Mouse (Mus musculus): Measurements from ENCODE around the gene Myoz2. TPM values are rescaled to one million over a fixed set of nuclear protein-coding genes. Genes with fewer than 3 reads are reported as not detected.

Myoz2 gene
- polyA plus RNA-seq, 1 experiment from 2014 or later: 166 TPM

- no peak for ATAC-seq (ENCODE audit: extremely low read depth, insufficient number of reproducible peaks, low FRiP score, low TSS enrichment)
- no peak overlapping the region for H3K4me2 ChIP-seq
- 77% methylated on average over 2 of the region's 2 CpGs for WGBS
- H3K4me3 ChIP-seq: no peak overlapping the region
- H3K9ac ChIP-seq: no peak overlapping the region
- no peaks in the 10 kb centered on the region for H3K27me3 ChIP-seq (replicated peaks)
- H3K27ac ChIP-seq (replicated peaks): no peak overlapping the region
- H3K4me1 ChIP-seq: peaks cover 29% of the 10 kb centered on the region
- no peaks in the 10 kb centered on the region for H3K36me3 ChIP-seq
- no peaks in the 10 kb centered on the region for H3K9me3 ChIP-seq
Measured at GRCm38 (mm10) chr3:123061931-123062330, 27.1 kb upstream of the Myoz2 start.

- H3K27ac ChIP-seq (replicated peaks): no peak overlapping the region
- H3K36me3 ChIP-seq: no peaks in the 10 kb centered on the region
- H3K4me2 ChIP-seq: no peak overlapping the region
- H3K9ac ChIP-seq: no peak overlapping the region
- no peak overlapping the region for H3K4me3 ChIP-seq
- ATAC-seq (ENCODE audit: extremely low read depth, insufficient number of reproducible peaks, low FRiP score, low TSS enrichment): no peak
- no peaks in the 10 kb centered on the region for H3K27me3 ChIP-seq (replicated peaks)
- H3K4me1 ChIP-seq: peaks cover 12% of the 10 kb centered on the region; the same call in 1 of the 2 replicates
- H3K9me3 ChIP-seq: no peaks in the 10 kb centered on the region
- 94% methylated on average over 1 of the region's 1 CpGs for WGBS
Measured at GRCm38 (mm10) chr3:123058832-123059231, 24.0 kb upstream of the Myoz2 start.

- H3K4me2 ChIP-seq: no peak overlapping the region
- ATAC-seq (ENCODE audit: extremely low read depth, insufficient number of reproducible peaks, low FRiP score, low TSS enrichment): 0 out of 2 replicates have a peak, but pooled peaks have one; percentile 19
- no peaks in the 10 kb centered on the region for H3K27me3 ChIP-seq (replicated peaks)
- peaks cover 15% of the 10 kb centered on the region; the same call in 1 of the 2 replicates for H3K4me1 ChIP-seq
- H3K4me3 ChIP-seq: no peak overlapping the region
- no peak overlapping the region for H3K9ac ChIP-seq
- WGBS: 44% methylated on average over 5 of the region's 5 CpGs
- peak overlapping the region; percentile 25; the same call in 1 of the 2 replicates for H3K27ac ChIP-seq (replicated peaks)
- no peaks in the 10 kb centered on the region for H3K36me3 ChIP-seq
- peaks cover 5% of the 10 kb centered on the region; the same call in 1 of the 2 replicates for H3K9me3 ChIP-seq
Measured at GRCm38 (mm10) chr3:123054178-123054577, 19.4 kb upstream of the Myoz2 start.

- 61% methylated on average over 8 of the region's 8 CpGs for whole genome bisulfite sequencing
- Histone ChIP-seq H3K4me3 (no peak overlapping the region), H3K4me1 (peaks cover 15% of the 10 kb centered on the region; the same call in 1 of the 2 replicates), H3K27me3 (replicated peaks) (no peaks in the 10 kb centered on the region), H3K27ac (replicated peaks) (no peak overlapping the region), H3K9ac (no peak overlapping the region), H3K9me3 (peaks cover 6% of the 10 kb centered on the region; the same call in 1 of the 2 replicates), H3K36me3 (no peaks in the 10 kb centered on the region), H3K4me2 (no peak overlapping the region)
- no peak for ATAC-seq (ENCODE audit: extremely low read depth, insufficient number of reproducible peaks, low FRiP score, low TSS enrichment)
Measured at GRCm38 (mm10) chr3:123053192-123053938, 18.6 kb upstream of the Myoz2 start.

- no peak overlapping the region for H3K4me2 ChIP-seq
- H3K27ac ChIP-seq (replicated peaks): no peak overlapping the region
- no peak for ATAC-seq (ENCODE audit: extremely low read depth, insufficient number of reproducible peaks, low FRiP score, low TSS enrichment)
- H3K9me3 ChIP-seq: no peaks in the 10 kb centered on the region
- WGBS: 86% methylated on average over 1 of the region's 1 CpGs
- H3K4me1 ChIP-seq: peaks cover 11% of the 10 kb centered on the region
- H3K9ac ChIP-seq: no peak overlapping the region
- no peaks in the 10 kb centered on the region for H3K27me3 ChIP-seq (replicated peaks)
- no peaks in the 10 kb centered on the region for H3K36me3 ChIP-seq
- H3K4me3 ChIP-seq: no peak overlapping the region
Measured at GRCm38 (mm10) chr3:123042308-123042707, 7.5 kb upstream of the Myoz2 start.

GRCm38 (mm10) chr3:123033804-123034203 lies 1.0 kb downstream of the Myoz2 start:
- Histone ChIP-seq H3K4me3 (peak overlapping the region; percentile 55), H3K4me1 (peaks cover 48% of the 10 kb centered on the region), H3K27ac (replicated peaks) (peak overlapping the region; percentile 93), H3K4me2 (peak overlapping the region; percentile 70), H3K36me3 (no peaks in the 10 kb centered on the region), H3K9ac (peak overlapping the region; percentile 81), H3K27me3 (replicated peaks) (no peaks in the 10 kb centered on the region), H3K9me3 (no peaks in the 10 kb centered on the region)
- ATAC-seq (ENCODE audit: extremely low read depth, insufficient number of reproducible peaks, low FRiP score, low TSS enrichment): no peak
- 52% methylated on average over 8 of the region's 8 CpGs for WGBS

GRCm38 (mm10) chr3:123025634-123026033 lies 9.2 kb downstream of the Myoz2 start:
- H3K27me3 ChIP-seq (replicated peaks): no peaks in the 10 kb centered on the region
- no peaks in the 10 kb centered on the region for H3K9me3 ChIP-seq
- no peak overlapping the region for H3K27ac ChIP-seq (replicated peaks)
- no peak overlapping the region for H3K9ac ChIP-seq
- ATAC-seq (ENCODE audit: extremely low read depth, insufficient number of reproducible peaks, low FRiP score, low TSS enrichment): no peak
- 72% methylated on average over 3 of the region's 3 CpGs for WGBS
- H3K36me3 ChIP-seq: peaks cover 24% of the 10 kb centered on the region
- no peak overlapping the region for H3K4me2 ChIP-seq
- H3K4me1 ChIP-seq: peaks cover 33% of the 10 kb centered on the region
- H3K4me3 ChIP-seq: no peak overlapping the region

GRCm38 (mm10) chr3:123024496-123025234 lies 10.2 kb downstream of the Myoz2 start:
- H3K27me3 ChIP-seq (replicated peaks): no peaks in the 10 kb centered on the region
- peaks cover 24% of the 10 kb centered on the region for H3K4me1 ChIP-seq
- H3K9me3 ChIP-seq: no peaks in the 10 kb centered on the region
- H3K36me3 ChIP-seq: peaks cover 30% of the 10 kb centered on the region
- WGBS: 81% methylated on average over 9 of the region's 9 CpGs
- no peak overlapping the region for H3K4me2 ChIP-seq
- H3K4me3 ChIP-seq: no peak overlapping the region
- H3K27ac ChIP-seq (replicated peaks): no peak overlapping the region
- ATAC-seq (ENCODE audit: extremely low read depth, insufficient number of reproducible peaks, low FRiP score, low TSS enrichment): no peak
- H3K9ac ChIP-seq: no peak overlapping the region

GRCm38 (mm10) chr3:123018792-123019191 lies 16.0 kb downstream of the Myoz2 start:
- H3K27ac ChIP-seq (replicated peaks): peak overlapping the region; percentile 36
- no peak for ATAC-seq (ENCODE audit: extremely low read depth, insufficient number of reproducible peaks, low FRiP score, low TSS enrichment)
- no peak overlapping the region for H3K9ac ChIP-seq
- H3K9me3 ChIP-seq: no peaks in the 10 kb centered on the region
- no peak overlapping the region for H3K4me2 ChIP-seq
- no peaks in the 10 kb centered on the region for H3K27me3 ChIP-seq (replicated peaks)
- H3K4me3 ChIP-seq: no peak overlapping the region
- peaks cover 22% of the 10 kb centered on the region for H3K36me3 ChIP-seq
- peaks cover 6% of the 10 kb centered on the region for H3K4me1 ChIP-seq
- 48% methylated on average over 2 of the region's 2 CpGs for WGBS

- no peak for ATAC-seq (ENCODE audit: extremely low read depth, insufficient number of reproducible peaks, low FRiP score, low TSS enrichment)
- H3K27ac ChIP-seq (replicated peaks): no peak overlapping the region
- H3K4me1 ChIP-seq: no peaks in the 10 kb centered on the region
- no peak overlapping the region for H3K4me2 ChIP-seq
- no peak overlapping the region for H3K4me3 ChIP-seq
- 87% methylated on average over 14 of the region's 14 CpGs for WGBS
- H3K9ac ChIP-seq: no peak overlapping the region
- no peaks in the 10 kb centered on the region for H3K9me3 ChIP-seq
- H3K36me3 ChIP-seq: peaks cover 37% of the 10 kb centered on the region
- no peaks in the 10 kb centered on the region for H3K27me3 ChIP-seq (replicated peaks)
Measured at GRCm38 (mm10) chr3:123013476-123013875, 21.3 kb downstream of the Myoz2 start.

GRCm38 (mm10) chr3:123009417-123009816 lies 25.4 kb downstream of the Myoz2 start:
- Histone ChIP-seq H3K4me3 (no peak overlapping the region), H3K9me3 (no peaks in the 10 kb centered on the region), H3K4me2 (no peak overlapping the region), H3K27ac (replicated peaks) (0 out of 2 replicates have a peak overlapping the region, but pooled peaks have one; percentile 20), H3K36me3 (peaks cover 48% of the 10 kb centered on the region), H3K4me1 (no peaks in the 10 kb centered on the region), H3K27me3 (replicated peaks) (no peaks in the 10 kb centered on the region), H3K9ac (no peak overlapping the region)
- ATAC-seq (ENCODE audit: extremely low read depth, insufficient number of reproducible peaks, low FRiP score, low TSS enrichment): no peak
- WGBS: 54% methylated on average over 6 of the region's 6 CpGs

Data from heart, embryonic 13.5 days (tissue).